Mouse (Mus musculus): Measurements from ENCODE around the gene Camk2b.

- TF ChIP-seq POLR2A (IDR thresholded peaks at IDR 0.05; ENCODE audit: insufficient read depth, low read depth, low read length), result no peak
- no peak for TF ChIP-seq CTCF (IDR thresholded peaks at IDR 0.05; ENCODE audit: insufficient read depth, low read depth, low read length)
These were observed 93.0 kb downstream of the Camk2b start for GRCm38 (mm10) chr11:5973151-5973550.
